Mouse (Mus musculus) midbrain, embryonic 11.5 days (tissue): ENCODE data around the gene Tnrc6c. TPM values are rescaled to one million over a fixed set of nuclear protein-coding genes. Genes with fewer than 3 reads are reported as not detected.

Experiments
- ATAC-seq: fragments of 200-750 bp; cut with Nextera tagmentation; 2 replicates; pipeline ENCODE4 v1.8.0; 2017; ENCODE audit warnings: moderate TSS enrichment, moderate library complexity; ENCODE audit not compliant: low FRiP score
- DNase-seq: peaks from one replicate; pipeline ENCODE4 v3.0.0; 2015; ENCODE audit warnings: low spot score; ENCODE audit errors: missing footprints
- H3K27ac ChIP-seq: fragments of 300-500 bp; sonication (generic); 2 replicates; pipeline ENCODE4 v1.5.1; 2014; ENCODE audit warnings: low read depth, low read length
- H3K27me3 ChIP-seq: fragments of 300-500 bp; sonication (generic); 2 replicates; pipeline ENCODE4 v1.6.1; 2014; ENCODE audit warnings: mild to moderate bottlenecking, low read length, moderate library complexity, mixed read lengths; ENCODE audit not compliant: control insufficient read depth, insufficient read depth
- H3K36me3 ChIP-seq: fragments of 300-500 bp; sonication (generic); 2 replicates; pipeline ENCODE4 v1.6.1; 2014; ENCODE audit warnings: mild to moderate bottlenecking, low read length, moderate library complexity, mixed read lengths; ENCODE audit not compliant: control insufficient read depth, insufficient read depth
- H3K4me1 ChIP-seq: fragments of 300-500 bp; sonication (generic); 2 replicates; pipeline ENCODE4 v1.6.1; 2014; ENCODE audit warnings: low read length; ENCODE audit not compliant: control insufficient read depth, insufficient read depth
- H3K4me2 ChIP-seq: fragments of 300-500 bp; sonication (generic); 2 replicates; pipeline ENCODE4 v1.6.1; 2014; ENCODE audit warnings: mild to moderate bottlenecking, moderate library complexity
- H3K4me3 ChIP-seq: fragments of 300-500 bp; sonication (generic); 2 replicates; pipeline ENCODE4 v1.5.1; 2014; ENCODE audit warnings: low read depth, low read length
- H3K9ac ChIP-seq: fragments of 300-500 bp; sonication (generic); 2 replicates; pipeline ENCODE4 v1.6.1; 2014; ENCODE audit warnings: low read length
- H3K9me3 ChIP-seq: fragments of 300-500 bp; sonication (generic); 2 replicates; pipeline ENCODE4 v1.6.1; 2016; ENCODE audit warnings: low read length; ENCODE audit not compliant: control insufficient read depth
- WGBS: fragments of 180-500 bp; shearing (Covaris S2); extraction: QIAGEN DNeasy Blood & Tissue Kit; methylation state at CpG from one replicate; pipeline ENCODE4 v1.1.7; 2014; 5-methylcytosine and 5-hydroxymethylcytosine counted together
- polyA plus RNA-seq: library from polyadenylated mRNA; unstranded; fragments of >200 nt; fragmentation: Nextera tagmentation; extraction: Ambion mirVana; gene quantifications from 2 replicates; pipeline ENCODE4 v1.2.1, GENCODE M21; 2014

Gene Tnrc6c
- polyA plus RNA-seq, 1 experiment from 2014 or later, result 15.1 TPM

DNA sequence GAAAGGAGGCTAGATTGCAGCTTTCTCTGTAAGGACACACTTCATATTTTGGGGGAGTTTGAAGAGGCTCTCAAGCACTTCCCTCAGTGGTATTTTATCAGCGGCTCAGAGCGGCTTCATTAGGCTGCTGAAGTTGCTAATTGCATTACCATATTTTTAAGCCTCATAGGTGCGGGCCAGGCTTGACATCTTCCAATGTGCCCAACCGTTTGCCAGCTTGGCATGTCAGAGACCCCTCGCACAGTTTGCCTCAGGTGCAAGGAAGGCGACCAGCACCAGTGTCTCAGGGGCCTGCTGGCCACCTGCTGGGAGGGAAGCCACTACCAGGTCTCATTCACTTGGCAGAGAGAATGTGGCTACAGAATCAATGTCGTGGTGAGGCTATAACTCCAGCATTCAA is 41.2 kb upstream of the Tnrc6c start:
- Histone ChIP-seq H3K4me3 (no peak overlapping the region), H3K4me2 (no peak overlapping the region), H3K9me3 (no peaks in the 10 kb centered on the region), H3K36me3 (no peaks in the 10 kb centered on the region), H3K27me3 (peaks cover 16% of the 10 kb centered on the region), H3K9ac (no peak overlapping the region), H3K4me1 (peaks cover 14% of the 10 kb centered on the region), H3K27ac (no peak overlapping the region)
- 60% methylated on average over 7 of the region's 7 CpGs for WGBS
- ATAC-seq, result no peak
- DNase-seq, result no peak

GRCm38 (mm10) chr11:117617368-117617908 is 36.7 kb upstream of the Tnrc6c start:
- peak overlapping the region; percentile 13 for H3K4me2 ChIP-seq
- 28% methylated on average over 16 of the region's 16 CpGs for WGBS
- H3K27ac ChIP-seq, result no peak overlapping the region
- peaks cover 12% of the 10 kb centered on the region for H3K27me3 ChIP-seq
- no peak for ATAC-seq
- no peaks in the 10 kb centered on the region for H3K9me3 ChIP-seq
- peaks cover 6% of the 10 kb centered on the region; the same call in 1 of the 2 replicates for H3K4me1 ChIP-seq
- H3K36me3 ChIP-seq, result no peaks in the 10 kb centered on the region
- no peak overlapping the region for H3K4me3 ChIP-seq
- H3K9ac ChIP-seq, result no peak overlapping the region; the same call in 1 of the 2 replicates
- no peak for DNase-seq

- ATAC-seq (no peak), DNase-seq (peak; percentile 90)
- H3K4me2 ChIP-seq, result no peak overlapping the region; the same call in 1 of the 2 replicates
- H3K27me3 ChIP-seq, result peaks cover 12% of the 10 kb centered on the region
- H3K9ac ChIP-seq, result no peak overlapping the region
- H3K4me1 ChIP-seq, result peaks cover 6% of the 10 kb centered on the region; the same call in 1 of the 2 replicates
- H3K27ac ChIP-seq, result no peak overlapping the region
- no peaks in the 10 kb centered on the region for H3K36me3 ChIP-seq
- 17% methylated on average over 3 of the region's 3 CpGs for WGBS
- no peaks in the 10 kb centered on the region for H3K9me3 ChIP-seq
- no peak overlapping the region for H3K4me3 ChIP-seq
Measured at GRCm38 (mm10) chr11:117618214-117618613, 35.9 kb upstream of the Tnrc6c start.

GRCm38 (mm10) chr11:117618774-117619173 is 35.3 kb upstream of the Tnrc6c start:
- Histone ChIP-seq H3K4me2 (no peak overlapping the region), H3K4me1 (peaks cover 6% of the 10 kb centered on the region; the same call in 1 of the 2 replicates), H3K27me3 (peaks cover 12% of the 10 kb centered on the region), H3K4me3 (no peak overlapping the region), H3K9me3 (no peaks in the 10 kb centered on the region), H3K36me3 (no peaks in the 10 kb centered on the region), H3K27ac (no peak overlapping the region), H3K9ac (no peak overlapping the region)
- 78% methylated on average over 7 of the region's 7 CpGs for WGBS
- no peak for DNase-seq
- no peak for ATAC-seq

DNA sequence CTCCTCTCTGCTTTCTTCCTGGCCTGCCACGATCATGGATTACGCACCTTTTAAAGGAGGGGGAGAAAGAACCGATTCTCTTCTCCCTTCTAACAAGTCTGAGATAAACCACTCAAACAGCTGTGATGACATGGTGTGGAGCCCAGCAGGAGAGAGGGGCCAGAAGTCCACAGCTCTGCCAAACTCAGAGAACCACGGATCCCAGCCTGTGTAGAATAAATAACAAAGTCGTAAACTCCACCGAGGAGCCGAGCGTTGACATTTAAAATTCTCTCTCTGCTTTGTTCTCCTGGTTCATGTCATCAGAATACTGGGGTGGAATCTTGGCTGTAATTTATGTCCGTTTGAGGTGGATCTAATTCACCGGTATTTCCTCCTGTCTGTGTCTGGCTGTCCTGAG is 34.5 kb upstream of the Tnrc6c start:
- H3K36me3 ChIP-seq, result no peaks in the 10 kb centered on the region
- H3K4me3 ChIP-seq, result no peak overlapping the region
- peaks cover 6% of the 10 kb centered on the region; the same call in 1 of the 2 replicates for H3K4me1 ChIP-seq
- no peak overlapping the region for H3K27ac ChIP-seq
- H3K9me3 ChIP-seq, result no peaks in the 10 kb centered on the region
- H3K9ac ChIP-seq, result no peak overlapping the region
- H3K4me2 ChIP-seq, result no peak overlapping the region
- peaks cover 12% of the 10 kb centered on the region for H3K27me3 ChIP-seq
- ATAC-seq (no peak), DNase-seq (no peak)
- 68% methylated on average over 10 of the region's 10 CpGs for WGBS

DNA sequence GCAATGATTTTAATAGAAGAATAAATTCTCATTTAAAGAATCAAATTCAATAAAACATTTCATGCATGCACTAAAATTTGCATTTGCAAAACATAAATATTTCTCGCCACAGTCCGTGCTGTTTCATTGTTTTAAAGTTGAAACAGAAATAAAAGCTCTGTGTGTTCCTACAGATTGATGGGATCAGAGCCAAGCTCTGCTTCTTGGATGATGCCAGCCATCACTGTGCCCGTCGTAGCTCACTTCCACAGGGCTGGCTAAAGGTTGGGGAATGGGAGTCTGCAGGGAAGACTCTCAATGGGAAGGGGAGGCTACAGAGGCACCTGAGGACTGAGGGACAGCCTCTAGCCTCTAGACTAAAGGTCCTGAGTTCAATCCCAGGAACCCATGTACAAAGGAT is 28.9 kb upstream of the Tnrc6c start:
- ATAC-seq, result no peak
- WGBS, result 82% methylated on average over 4 of the region's 4 CpGs

GRCm38 (mm10) chr11:117626557-117626956 is 27.5 kb upstream of the Tnrc6c start:
- H3K9me3 ChIP-seq, result no peaks in the 10 kb centered on the region
- 59% methylated on average over 6 of the region's 6 CpGs for WGBS
- H3K9ac ChIP-seq, result no peak overlapping the region

More for the DNA sequence above, 28.9 kb upstream of the Tnrc6c start:
- Histone ChIP-seq H3K27me3 (peaks cover 2% of the 10 kb centered on the region; the same call in 1 of the 2 replicates), H3K4me3 (no peak overlapping the region), H3K9ac (no peak overlapping the region), H3K4me2 (no peak overlapping the region), H3K27ac (no peak overlapping the region), H3K36me3 (no peaks in the 10 kb centered on the region), H3K4me1 (peaks cover 8% of the 10 kb centered on the region; the same call in 1 of the 2 replicates), H3K9me3 (no peaks in the 10 kb centered on the region)
- DNase-seq, result no peak

GRCm38 (mm10) chr11:117627060-117627562 is 27.0 kb upstream of the Tnrc6c start:
- H3K9me3 ChIP-seq, result no peaks in the 10 kb centered on the region
- H3K27ac ChIP-seq, result no peak overlapping the region
- peaks cover 8% of the 10 kb centered on the region; the same call in 1 of the 2 replicates for H3K4me1 ChIP-seq
- no peak overlapping the region for H3K4me3 ChIP-seq
- H3K27me3 ChIP-seq, result peaks cover 2% of the 10 kb centered on the region; the same call in 1 of the 2 replicates
- no peaks in the 10 kb centered on the region for H3K36me3 ChIP-seq
- H3K9ac ChIP-seq, result no peak overlapping the region
- ATAC-seq (no peak), DNase-seq (no peak)
- no peak overlapping the region for H3K4me2 ChIP-seq
- 18% methylated on average over 5 of the region's 5 CpGs for WGBS

More at GRCm38 (mm10) chr11:117626557-117626956, 27.5 kb upstream of the Tnrc6c start:
- ATAC-seq (no peak), DNase-seq (no peak)
- peaks cover 8% of the 10 kb centered on the region; the same call in 1 of the 2 replicates for H3K4me1 ChIP-seq
- no peaks in the 10 kb centered on the region for H3K36me3 ChIP-seq
- H3K27me3 ChIP-seq, result peaks cover 2% of the 10 kb centered on the region; the same call in 1 of the 2 replicates
- H3K4me3 ChIP-seq, result no peak overlapping the region
- no peak overlapping the region for H3K27ac ChIP-seq
- H3K4me2 ChIP-seq, result no peak overlapping the region

DNA sequence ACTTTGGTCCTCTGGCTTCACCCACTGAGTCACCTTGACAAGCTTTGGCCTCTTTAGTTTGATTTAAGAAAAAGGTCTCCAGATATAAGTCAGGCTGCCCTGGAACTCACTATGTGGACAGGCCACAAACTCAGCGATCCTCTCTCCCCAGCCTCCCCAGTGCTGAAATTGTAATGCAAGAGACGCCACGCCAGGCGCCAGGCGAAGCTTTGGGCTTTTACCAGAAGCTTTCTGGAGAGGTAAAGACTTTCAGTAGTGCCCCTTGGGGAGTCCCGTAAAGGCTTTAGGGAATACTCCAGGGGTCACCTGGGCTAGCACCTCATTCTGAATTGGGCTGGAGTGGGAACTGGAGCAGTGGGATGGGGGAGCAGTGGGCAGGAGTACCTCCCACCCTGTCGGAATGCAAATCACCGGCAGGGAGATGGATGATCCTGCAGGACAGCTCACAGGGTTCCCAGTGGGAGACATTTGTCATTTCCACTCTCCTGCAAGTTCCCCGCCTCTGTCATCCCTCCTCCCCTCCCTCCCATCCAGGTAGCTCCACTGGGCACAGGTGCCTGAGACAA is 26.3 kb upstream of the Tnrc6c start:
- Histone ChIP-seq H3K4me1 (peaks cover 8% of the 10 kb centered on the region; the same call in 1 of the 2 replicates), H3K27ac (no peak overlapping the region), H3K36me3 (no peaks in the 10 kb centered on the region), H3K9me3 (no peaks in the 10 kb centered on the region), H3K4me3 (no peak overlapping the region), H3K4me2 (no peak overlapping the region), H3K27me3 (peaks cover 2% of the 10 kb centered on the region; the same call in 1 of the 2 replicates), H3K9ac (no peak overlapping the region)
- no peak for DNase-seq
- 12% methylated on average over 9 of the region's 9 CpGs for WGBS
- ATAC-seq, result no peak
